Mouse (Mus musculus) megakaryocyte, adult 5-6 weeks (primary cell): ENCODE measurements around the gene St6galnac3. TPM values are rescaled to one million over a fixed set of nuclear protein-coding genes. Genes with fewer than 3 reads are reported as not detected.

Experiments used
- ATAC-seq: 2 replicates; pipeline ENCODE4 v1.8.0; 2016; ENCODE audit warnings: mild to moderate bottlenecking, inconsistent platforms; ENCODE audit not compliant: poor library complexity, severe bottlenecking
- total RNA-seq, 2 experiments: library from RNA; stranded (forward) in 1 of 2; stranded (reverse) in 1 of 2; fragments of 153-499, 151-499 nt in 1 of 2; fragments of 221-1000, 200-1000 nt in 1 of 2; gene quantifications; 2 replicates each; pipeline versions ENCODE4 v1.2.3 to v1.2.4; 2015 to 2017

The St6galnac3 gene
- total RNA-seq, 2 experiments from 2014 or later: 0.16 to 0.18 TPM

- peak; percentile 30; the same call in 1 of the 2 replicates for ATAC-seq
Observed at GRCm38 (mm10) chr3:153308379-153308778, 416.6 kb downstream of the St6galnac3 start.

GRCm38 (mm10) chr3:153305153-153305552, 419.8 kb downstream of the St6galnac3 start:
- ATAC-seq: no peak

GRCm38 (mm10) chr3:153302376-153302775, 422.6 kb downstream of the St6galnac3 start:
- ATAC-seq: no peak

- no peak for ATAC-seq
Observed at GRCm38 (mm10) chr3:153296375-153297068, 428.5 kb downstream of the St6galnac3 start.

GRCm38 (mm10) chr3:153292853-153293252, 432.1 kb downstream of the St6galnac3 start:
- ATAC-seq: peak; percentile 98

GRCm38 (mm10) chr3:153292363-153292762, 432.6 kb downstream of the St6galnac3 start:
- no peak for ATAC-seq

- no peak for ATAC-seq
Observed at GRCm38 (mm10) chr3:153291406-153292045, 433.4 kb downstream of the St6galnac3 start.

GRCm38 (mm10) chr3:153289971-153290370, 435.0 kb downstream of the St6galnac3 start:
- ATAC-seq: no peak

- ATAC-seq: no peak
Observed at GRCm38 (mm10) chr3:153287564-153287963, 437.4 kb downstream of the St6galnac3 start.

GRCm38 (mm10) chr3:153287081-153287480, 437.9 kb downstream of the St6galnac3 start:
- ATAC-seq: no peak

- no peak for ATAC-seq
Observed at GRCm38 (mm10) chr3:153282123-153282765, 442.7 kb downstream of the St6galnac3 start.

GRCm38 (mm10) chr3:153278249-153278648, 446.7 kb downstream of the St6galnac3 start:
- no peak for ATAC-seq

- no peak for ATAC-seq
Observed at GRCm38 (mm10) chr3:153277389-153277999, 447.5 kb downstream of the St6galnac3 start.

GRCm38 (mm10) chr3:153276830-153277388, 448.1 kb downstream of the St6galnac3 start:
- ATAC-seq: no peak

GRCm38 (mm10) chr3:153276101-153276829, 448.7 kb downstream of the St6galnac3 start:
- peak; percentile 51 for ATAC-seq

GRCm38 (mm10) chr3:153272241-153272640, 452.7 kb downstream of the St6galnac3 start:
- no peak for ATAC-seq

- no peak for ATAC-seq
Observed at GRCm38 (mm10) chr3:153267397-153267796, 457.6 kb downstream of the St6galnac3 start.

GRCm38 (mm10) chr3:153261985-153262384, 463.0 kb downstream of the St6galnac3 start:
- peak; percentile 53 for ATAC-seq

- ATAC-seq: peak; percentile 70
Observed at GRCm38 (mm10) chr3:153260225-153260933, 464.6 kb downstream of the St6galnac3 start.

GRCm38 (mm10) chr3:153255910-153256309, 469.1 kb downstream of the St6galnac3 start:
- no peak for ATAC-seq
